Mouse (Mus musculus): Measurements from ENCODE around the gene Egln3. TPM values are rescaled to one million over a fixed set of nuclear protein-coding genes. Genes with fewer than 3 reads are reported as not detected.
A peak's percentile ranks its signal among the peaks of the same experiment; 100 is the strongest.

Egln3 gene
- total RNA-seq (2022): 1 to 10 TPM; 4.4 to 7.1 (median 5.3) TPM

DNA sequence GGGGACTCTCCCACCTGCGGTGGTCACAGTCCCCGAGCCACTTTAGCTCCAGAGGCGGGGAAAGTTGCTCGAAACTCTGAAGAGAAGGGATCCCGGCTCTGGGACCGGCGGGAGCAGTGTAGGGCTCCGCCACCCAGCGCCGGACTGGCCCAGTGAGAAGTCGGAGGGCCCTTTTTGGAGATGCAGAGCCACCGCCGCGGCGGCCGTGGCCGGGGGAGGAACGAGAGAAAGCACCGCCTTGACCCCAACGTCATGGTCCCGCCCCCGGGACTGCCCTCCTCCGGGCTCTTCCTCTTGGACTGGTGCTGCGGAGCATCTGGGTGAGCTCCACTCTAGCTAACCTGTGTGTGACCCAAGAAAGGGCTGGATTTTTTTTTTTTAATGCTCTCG is at the start of gene Egln3:
Gene Egln3 (minus strand): TSS at position 205 of the 390 bp plus-strand sequence.
- DNase-seq (ENCODE audit: low spot score in 2 of 2): peak; percentile 22 to 49

DNA sequence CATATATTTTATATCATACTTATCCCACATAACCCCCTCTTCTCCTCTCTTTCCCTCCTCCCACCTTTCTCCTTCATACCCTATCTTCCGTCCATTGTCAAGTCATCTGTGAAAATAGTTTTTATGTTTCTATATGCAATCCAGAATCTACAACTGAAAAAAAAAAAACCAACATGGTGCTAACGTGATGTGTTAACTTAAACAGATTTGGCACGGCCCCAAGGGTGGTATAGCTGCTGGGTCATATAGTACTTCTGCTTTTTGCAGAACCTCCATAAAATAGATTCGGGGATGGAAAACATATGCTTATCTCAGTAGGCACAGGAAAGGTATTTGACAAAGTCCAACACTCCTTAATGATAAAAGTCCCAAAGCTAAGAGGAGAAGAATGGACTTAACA is 49.8 kb upstream of the Egln3 start:
- DNase-seq (ENCODE audit: low spot score in 2 of 2): no peak

DNA sequence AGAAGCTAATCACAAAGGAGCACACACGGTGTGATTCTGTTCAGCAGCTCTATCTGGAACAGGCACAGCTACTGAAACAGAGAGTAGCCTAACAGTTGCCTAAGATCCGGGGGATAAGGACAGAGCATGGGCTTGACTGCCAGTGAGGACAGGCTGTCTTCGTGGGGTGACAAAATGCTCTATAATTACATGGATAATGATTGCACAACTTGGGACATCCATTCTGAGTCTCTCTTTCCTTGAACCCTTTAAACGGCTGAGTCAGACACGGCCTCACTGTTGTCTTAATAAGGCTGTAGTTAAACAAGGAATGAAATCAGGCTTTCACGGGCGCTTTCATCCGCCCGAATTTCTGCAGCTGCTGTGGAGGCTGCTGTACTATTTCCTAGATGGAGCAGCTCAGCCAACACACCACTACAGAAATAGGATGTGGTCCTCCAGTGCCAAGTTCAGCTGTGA is 48.3 kb upstream of the Egln3 start:
- DNase-seq (ENCODE audit: low spot score in 2 of 2): peak in 1 of 2 experiments; percentile 14

DNA sequence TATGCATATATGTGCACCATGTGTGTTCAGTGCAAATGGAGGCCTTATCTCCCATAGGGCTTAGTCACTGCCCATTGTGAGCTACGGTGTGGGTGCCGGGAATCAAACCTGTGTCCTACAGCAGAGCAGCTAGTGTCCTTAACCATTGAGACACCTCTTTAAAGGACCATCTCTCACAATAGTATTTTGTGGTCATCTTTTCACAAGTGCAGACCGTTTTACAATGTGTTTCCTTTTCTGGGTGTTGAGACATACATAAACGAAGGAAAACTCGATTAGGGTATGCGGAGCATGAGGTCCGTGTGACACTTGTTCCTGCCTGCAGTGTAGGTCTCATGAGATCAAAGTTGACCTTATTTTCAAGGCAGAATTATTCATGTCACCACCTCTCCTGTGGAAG is 44.2 kb upstream of the Egln3 start:
- DNase-seq (ENCODE audit: low spot score in 2 of 2): no peak

DNA sequence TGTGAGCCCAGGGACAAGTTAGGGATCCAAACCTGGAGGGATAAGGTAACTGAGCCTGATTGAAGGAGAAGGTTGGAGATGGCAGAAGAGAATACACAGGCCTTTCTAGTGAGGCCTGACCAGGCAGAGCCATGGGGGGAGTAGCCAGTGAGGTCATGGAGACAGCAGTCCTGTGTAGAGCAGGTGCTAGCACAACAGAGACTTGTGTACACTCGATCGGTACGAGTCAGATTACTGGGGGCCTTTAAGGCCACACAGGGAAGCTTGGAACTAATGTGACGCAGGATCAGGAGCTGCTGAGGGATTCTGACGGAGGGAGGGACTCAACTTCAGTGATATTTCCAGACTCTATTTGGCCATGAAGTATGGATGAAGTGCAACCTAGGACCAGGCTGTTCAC is 39.5 kb upstream of the Egln3 start:
- no peak for DNase-seq (ENCODE audit: low spot score in 2 of 2)

DNA sequence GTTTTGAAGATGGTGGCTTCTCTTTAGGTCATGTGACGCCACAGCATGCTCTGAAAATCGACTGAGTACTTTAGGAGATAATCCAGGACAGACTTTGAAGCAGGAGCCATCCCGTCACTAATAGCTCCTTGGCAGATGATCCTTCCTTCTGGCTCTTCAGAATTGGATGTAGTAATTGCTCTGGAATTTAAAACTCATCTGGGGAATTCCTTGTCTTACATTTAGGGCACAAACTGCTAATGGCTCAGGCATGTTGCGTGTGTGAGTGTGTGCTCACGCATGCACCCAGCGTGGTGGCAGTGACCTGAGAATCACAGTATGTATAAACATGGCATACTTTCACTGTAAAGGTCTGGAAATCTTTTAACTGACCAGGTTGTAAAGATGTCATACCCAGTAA is 38.3 kb upstream of the Egln3 start:
- DNase-seq (ENCODE audit: low spot score in 2 of 2): no peak

DNA sequence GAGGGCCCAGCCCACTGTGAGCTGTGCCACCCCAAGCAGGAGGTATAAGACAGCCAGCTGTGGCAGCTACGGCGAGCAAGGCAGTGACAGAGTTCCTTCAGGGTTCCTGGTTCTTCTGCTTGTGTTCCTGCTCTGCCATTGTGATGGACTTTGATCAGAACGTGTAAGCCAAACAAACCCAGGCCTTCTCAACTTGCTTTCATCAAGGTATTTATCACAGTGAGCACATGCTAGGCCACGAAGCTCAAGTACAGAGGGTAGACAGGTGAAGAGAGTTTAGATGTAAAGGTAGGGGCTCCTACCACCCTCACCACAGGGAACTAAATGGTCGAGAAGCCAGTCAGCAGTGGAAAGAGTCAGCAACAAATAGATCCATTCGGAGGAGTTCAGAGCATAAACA is 30.1 kb upstream of the Egln3 start:
- no peak for DNase-seq (ENCODE audit: low spot score in 2 of 2)

DNA sequence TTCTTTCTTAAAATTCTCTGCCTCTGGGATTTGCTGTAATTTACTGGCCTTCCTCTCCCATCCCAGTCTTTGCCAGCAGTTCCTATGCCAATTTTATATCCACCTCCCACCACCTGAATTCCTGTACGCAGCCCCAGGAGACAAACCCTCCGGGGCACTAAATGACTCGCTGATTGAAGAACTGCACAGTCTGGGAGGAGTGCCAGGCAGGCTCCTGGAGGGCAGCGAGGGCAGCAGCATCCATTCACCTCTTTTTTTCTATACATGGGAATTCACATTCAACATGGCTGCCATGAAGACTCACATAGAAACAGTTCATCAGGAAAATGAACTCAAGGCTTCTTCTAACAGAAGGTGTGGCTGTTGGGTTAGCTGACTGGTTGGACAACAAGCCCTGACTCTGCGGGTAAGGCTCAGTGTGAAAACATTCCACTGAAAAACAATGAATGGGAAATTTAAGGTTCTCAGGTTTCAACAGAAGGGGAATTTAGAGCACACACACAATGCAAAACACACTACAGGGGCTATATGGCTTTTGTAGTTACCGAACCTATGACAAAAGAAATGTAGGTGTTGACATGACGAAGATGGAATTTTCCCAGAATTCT is 29.4 kb upstream of the Egln3 start:
- no peak for DNase-seq (ENCODE audit: low spot score in 2 of 2)

DNA sequence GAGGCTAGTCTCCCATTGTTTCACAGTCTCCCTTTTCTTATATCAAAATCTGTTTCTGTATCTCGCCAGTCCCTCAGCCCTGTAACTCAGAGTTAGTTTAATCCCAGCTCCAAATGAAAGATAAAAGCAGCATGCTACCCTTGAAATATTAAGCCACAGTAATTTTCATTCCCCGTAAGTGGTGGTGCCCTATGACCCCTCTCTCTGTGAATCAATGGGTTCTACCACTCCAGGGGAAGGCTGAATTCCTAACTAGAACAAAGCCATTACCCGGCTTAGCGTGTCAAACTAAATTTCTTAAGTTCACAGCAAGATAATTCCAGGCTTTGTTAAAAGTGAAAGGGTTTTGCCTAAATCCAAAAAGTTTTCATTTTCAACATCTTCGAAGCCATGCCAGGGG is 28.8 kb upstream of the Egln3 start:
- no peak for DNase-seq (ENCODE audit: low spot score in 2 of 2)

DNA sequence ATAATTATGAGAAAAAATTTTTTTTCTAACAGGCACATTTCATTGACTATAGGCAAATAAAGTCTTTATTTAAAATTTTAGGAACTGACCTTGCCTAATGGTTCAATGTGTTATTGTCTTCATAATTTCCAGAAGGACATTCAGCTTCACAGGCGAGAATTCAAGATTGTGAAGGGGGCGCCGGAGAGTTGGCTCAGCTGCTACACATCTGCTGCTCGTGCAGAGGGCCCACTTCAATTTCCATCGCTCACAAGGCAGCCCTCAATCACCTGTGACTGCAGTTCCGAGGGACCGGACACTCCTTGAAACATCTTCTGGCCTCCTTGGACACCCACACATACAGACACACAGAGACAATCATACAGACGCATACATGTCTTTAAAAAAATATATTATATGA is 23.9 kb upstream of the Egln3 start:
- no peak for DNase-seq (ENCODE audit: low spot score in 2 of 2)

DNA sequence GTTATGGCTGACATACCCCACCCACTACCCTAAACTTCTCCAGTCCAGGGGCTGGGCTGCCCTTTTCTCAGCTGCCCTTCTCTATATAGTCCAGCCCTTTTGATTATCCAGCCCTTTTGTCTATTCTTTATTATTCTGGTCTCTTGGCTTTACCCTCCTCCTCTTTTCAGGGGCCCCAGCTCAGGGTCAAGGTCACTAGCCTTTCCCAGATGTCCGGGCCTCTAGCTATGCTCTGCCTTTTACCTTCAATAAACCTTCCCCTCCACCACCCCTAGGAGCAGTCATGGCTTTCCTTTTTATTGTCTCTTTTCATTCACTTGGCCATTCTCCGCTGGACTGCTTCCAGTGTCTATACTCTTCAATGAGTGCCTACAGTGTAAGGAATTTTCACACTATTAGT is 22.7 kb upstream of the Egln3 start:
- no peak for DNase-seq (ENCODE audit: low spot score in 2 of 2)

DNA sequence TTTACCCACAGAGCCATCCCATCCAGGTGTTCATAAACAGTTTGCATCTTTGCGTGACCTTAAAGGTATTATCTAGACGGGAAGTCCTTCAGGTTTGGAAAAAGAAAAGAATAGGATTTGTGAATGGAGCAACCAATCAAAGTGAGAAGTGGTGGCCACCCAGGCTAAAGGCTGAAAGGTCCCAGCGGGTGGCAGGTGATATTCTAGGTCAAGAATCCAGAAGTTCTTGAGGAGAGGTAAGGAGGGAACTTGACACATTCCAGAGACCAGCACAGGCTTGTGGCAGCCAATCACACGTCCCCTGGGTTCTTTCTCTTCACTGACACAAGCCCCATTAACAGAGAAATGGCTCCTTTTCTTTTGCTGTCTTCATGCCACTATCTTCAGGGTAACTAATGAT is 21.9 kb upstream of the Egln3 start:
- DNase-seq (ENCODE audit: low spot score in 2 of 2): no peak

DNA sequence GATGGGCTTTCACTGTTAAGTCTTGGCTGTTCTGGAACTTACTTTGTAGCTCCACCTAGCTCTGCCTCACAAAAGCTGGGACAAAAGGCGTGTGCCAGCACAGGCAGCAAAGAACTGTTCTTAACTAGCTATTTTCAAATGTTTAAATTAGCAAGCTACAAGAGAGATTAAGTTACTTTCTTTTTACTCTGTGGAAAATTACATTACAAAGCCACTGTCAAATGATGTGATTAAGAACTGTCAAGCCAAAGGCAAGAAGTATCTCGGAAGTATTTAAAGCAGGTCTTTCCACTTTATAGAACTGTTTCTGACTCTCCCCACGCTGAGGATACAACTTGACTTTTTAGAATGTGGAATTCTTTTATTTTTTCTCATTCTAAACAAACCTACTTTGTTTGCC is 21.4 kb upstream of the Egln3 start:
- DNase-seq (ENCODE audit: low spot score in 2 of 2): no peak

DNA sequence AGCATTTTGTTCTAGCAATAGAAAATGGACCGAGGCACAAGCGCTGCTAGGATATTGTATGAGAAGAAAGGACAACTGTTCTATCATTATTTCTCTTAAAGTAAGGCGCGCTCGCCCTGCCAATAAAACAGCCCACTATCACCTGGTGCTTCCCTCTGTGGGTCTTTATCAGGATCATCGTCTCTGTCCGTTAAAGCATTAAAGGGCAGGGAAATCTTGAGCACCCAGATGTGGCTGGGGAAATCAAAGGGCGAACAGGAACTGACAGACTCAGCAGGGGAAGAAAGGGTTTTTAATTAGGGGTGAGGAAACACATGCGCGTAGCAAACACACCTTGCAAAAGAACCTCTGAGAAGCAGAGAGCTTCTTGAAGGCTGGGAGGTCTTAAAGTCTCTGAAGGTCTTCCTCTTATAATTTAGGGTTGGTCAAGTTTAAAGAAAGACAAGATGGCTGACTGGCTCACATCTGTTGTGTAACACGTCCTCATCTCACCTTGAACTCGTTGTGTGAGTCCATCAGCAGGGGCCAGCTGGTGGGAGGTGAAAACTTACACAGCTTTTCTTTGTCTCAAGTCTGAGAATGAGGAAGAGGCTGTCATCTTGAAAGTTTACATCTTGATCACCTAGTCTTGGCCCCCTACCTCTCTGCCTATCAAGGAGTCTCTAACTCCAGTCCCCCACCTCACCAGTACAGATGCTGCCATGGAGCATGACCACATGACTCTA is 18.5 kb upstream of the Egln3 start:
- no peak for DNase-seq (ENCODE audit: low spot score in 2 of 2)

DNA sequence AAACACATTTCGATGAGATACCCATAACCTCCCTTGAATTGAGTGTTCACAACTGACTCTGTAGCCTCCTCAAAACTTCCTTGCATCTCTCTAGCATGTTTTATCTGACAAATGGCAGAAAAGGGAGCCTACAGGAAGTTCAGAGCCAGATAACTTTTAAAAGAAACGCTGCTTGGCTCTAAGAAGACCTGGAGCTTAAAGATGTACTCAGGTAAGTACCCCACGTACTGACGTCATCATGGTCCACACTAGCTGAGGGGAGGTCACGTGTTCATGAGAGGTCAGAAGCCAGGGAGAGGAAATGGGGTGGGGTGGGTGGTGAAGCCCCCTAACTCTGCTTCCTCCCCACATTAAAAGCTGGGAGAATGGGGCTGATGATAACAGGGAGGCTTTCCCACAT is 13.0 kb upstream of the Egln3 start:
- DNase-seq (ENCODE audit: low spot score in 2 of 2): no peak

DNA sequence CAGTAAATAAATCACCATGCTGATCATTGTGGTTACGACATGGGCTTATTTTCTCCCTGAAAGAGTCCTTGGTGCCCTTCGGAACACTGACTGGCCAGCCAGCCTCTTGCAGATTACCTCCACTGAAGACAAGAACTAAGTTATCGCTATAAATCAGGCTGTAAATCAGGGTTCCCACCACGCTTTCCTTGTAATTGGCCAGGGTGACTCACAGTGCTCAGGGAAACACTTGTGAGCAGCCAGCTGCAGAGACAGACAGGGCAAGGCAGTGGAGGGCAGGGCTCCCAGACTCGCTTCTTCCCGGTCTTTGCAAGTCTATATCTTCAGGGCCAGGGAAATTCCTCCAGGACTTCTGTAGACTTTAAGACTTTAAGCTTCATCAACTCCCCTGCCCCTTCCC is 10.8 kb upstream of the Egln3 start:
- DNase-seq (ENCODE audit: low spot score in 2 of 2): no peak

DNA sequence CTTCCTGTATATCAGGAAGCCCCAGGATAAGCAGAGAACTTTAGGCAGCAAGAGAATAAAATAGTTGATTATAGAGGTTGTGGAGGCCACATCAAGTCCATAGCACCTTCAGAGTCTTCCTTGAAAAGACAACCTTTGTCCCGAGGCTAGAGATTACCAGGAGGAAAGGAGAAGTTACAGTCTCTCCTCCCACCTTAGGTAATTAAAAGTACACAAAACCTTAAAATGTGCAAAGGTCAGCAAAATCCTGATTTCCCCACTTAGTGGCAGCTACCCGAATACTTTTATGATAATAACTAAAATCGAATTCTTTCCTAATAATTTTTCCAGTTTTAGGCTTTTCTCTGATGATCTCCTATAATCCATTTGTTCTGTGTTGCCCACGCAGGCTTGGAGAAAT is 10.2 kb upstream of the Egln3 start:
- DNase-seq (ENCODE audit: low spot score in 2 of 2): no peak

DNA sequence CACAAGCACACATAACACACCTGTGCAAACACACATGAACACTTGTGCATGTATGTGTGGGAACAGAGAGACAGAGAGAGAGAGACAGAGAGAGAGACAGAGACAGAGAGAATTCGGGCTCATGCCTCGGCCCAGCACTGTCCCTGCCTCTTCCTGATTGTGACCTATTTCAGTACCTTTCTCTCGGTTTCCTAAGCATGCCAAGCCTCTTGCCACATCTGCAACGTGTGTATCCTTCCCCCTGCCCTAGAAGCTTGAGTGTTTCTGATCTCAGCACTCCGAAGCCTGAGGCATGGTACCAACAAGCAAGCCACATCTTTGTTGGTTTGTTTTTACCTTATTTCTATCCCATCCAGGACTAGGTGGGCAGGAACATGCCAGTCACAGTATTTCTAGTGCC is 9.6 kb upstream of the Egln3 start:
- no peak for DNase-seq (ENCODE audit: low spot score in 2 of 2)

DNA sequence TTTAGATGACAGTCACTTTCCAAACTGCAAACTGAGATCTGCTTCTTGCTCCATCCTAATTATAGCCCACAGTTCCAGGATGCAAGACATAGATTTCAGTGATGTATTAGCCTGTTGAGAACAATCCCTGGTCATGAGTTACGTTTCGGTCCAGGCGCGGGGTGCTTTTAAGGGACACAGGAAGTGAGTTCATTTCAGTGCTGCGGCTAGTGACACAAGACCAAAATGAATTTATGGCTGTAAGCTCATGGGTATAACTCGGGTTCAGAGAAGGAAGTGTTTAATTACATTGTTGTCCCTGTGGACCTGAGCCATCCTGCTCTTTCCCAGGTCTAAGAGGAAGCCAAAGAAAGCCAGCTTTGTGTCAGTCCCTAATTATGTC is 5.5 kb upstream of the Egln3 start:
- DNase-seq (ENCODE audit: low spot score in 2 of 2): no peak

DNA sequence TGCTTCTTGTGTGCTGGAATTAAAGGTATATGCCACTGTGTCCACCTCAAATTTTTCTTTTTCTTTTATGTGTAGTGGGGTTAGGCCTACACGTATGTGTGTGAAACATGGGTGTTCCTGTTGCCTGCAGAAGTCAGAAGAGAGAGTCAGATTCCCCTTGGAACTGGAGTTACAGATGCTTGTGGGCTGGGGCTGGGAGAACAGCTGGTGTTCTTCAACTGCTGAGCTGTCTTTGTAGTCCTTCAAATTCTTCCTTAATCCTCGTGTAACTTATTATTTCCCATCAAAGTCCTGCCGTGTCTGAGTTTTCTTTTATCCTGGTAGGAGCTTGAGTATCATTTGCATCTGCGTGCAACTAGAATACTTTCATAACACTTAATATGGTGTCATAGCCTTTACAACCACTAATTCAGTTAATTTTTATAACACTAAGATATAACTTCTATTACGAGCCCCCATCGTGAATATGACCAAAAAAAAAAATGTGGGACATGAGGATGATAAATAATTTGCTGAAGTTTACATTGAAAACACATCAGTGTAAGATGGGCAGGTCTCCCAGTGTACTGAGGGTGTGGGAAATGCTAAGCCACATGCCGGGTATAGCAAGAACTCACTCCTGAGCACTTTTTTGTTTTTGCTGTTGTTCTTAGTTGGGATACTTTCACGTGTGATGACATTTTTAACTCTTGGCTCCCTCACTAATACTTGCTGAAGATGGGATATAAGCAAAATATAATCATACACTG is 4.9 kb upstream of the Egln3 start:
- no peak for DNase-seq (ENCODE audit: low spot score in 2 of 2)

DNA sequence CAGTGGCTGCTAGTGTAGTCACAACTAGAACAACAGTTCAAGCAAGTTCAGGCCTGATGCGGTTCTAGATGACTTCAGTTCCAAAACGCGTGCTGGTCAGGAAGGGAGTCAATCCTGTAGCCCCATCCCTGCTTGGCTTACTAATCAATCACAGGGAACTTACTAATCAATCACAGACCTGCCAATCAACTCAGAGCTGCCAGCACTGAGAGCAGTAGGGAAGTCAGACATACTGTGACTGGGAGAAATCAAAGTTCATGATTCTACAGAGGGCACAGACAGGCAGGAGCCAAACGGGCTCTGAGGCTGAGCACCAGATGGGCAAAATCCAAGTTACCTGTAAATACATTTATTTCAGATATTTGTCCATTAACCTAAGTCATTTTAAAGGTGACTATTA is 2.1 kb upstream of the Egln3 start:
- no peak for DNase-seq (ENCODE audit: low spot score in 2 of 2)

DNA sequence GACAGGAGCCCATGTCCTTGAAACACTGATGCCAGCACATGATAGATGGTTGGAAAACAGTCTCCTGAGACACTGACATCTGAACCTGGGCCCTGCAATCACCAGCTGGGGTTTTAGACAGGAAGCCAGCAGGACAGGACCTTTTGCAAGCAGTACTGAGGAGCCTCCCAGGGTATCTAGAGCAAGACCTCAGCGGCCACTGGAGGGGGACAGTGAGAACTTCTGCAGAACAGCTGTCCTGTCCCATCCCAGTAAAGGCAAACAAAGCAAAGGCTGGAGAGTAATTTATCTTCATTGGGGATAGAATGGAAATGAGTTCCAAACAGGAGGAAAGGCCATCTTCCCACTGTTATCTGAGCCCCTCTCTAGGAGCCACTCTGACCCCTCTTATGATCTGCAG is 1.5 kb upstream of the Egln3 start:
- DNase-seq (ENCODE audit: low spot score in 2 of 2): no peak

Measured in layer of hippocampus, adult 8-10 months (tissue).